Mouse (Mus musculus): Measurements from ENCODE around the gene Ush2a. TPM values are rescaled to one million over a fixed set of nuclear protein-coding genes. Genes with fewer than 3 reads are reported as not detected.

Gene Ush2a
- total RNA-seq, 1 experiment from 2014 or later = not detected

- ATAC-seq (replicated peaks in 1 of 2; ENCODE audit: insufficient read depth in 1 of 2, low FRiP score in 2 of 2, low TSS enrichment in 1 of 2, low read depth in 1 of 2, poor library complexity in 2 of 2, severe bottlenecking in 2 of 2) = peak; percentile 39 to 49
Measured at GRCm38 (mm10) chr1:188354726-188355125, 92.9 kb downstream of the Ush2a start.

DNA sequence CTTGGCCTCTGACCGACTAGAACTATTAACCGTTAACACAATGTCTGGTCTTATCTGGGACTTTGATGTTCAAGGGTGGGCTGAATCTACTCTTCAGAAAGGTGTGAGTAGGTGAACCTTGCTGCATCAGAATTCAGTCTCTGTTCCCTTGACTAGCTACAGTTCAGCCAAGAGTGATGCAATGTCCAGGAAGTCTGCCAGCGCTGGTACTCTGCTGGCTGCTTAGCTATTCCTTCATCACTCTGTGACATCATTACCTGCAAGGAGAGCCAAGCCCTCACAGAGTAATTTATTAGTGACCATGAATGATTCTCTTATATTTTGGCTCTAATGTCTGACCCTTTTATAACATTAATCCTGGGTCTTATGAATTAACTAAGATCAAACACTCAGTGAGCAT lies 101.7 kb downstream of the Ush2a start:
- ATAC-seq (replicated peaks in 1 of 2; ENCODE audit: insufficient read depth in 1 of 2, low FRiP score in 2 of 2, low TSS enrichment in 1 of 2, low read depth in 1 of 2, poor library complexity in 2 of 2, severe bottlenecking in 2 of 2) = no peak

- no peak for ATAC-seq (replicated peaks in 1 of 2; ENCODE audit: insufficient read depth in 1 of 2, low FRiP score in 2 of 2, low TSS enrichment in 1 of 2, low read depth in 1 of 2, poor library complexity in 2 of 2, severe bottlenecking in 2 of 2)
Measured at GRCm38 (mm10) chr1:188385180-188385579, 123.4 kb downstream of the Ush2a start.

- ATAC-seq (replicated peaks in 1 of 2; ENCODE audit: insufficient read depth in 1 of 2, low FRiP score in 2 of 2, low TSS enrichment in 1 of 2, low read depth in 1 of 2, poor library complexity in 2 of 2, severe bottlenecking in 2 of 2) = no peak; a peak in 1 of 4 replicates
Measured at GRCm38 (mm10) chr1:188385733-188386261, 124.0 kb downstream of the Ush2a start.

DNA sequence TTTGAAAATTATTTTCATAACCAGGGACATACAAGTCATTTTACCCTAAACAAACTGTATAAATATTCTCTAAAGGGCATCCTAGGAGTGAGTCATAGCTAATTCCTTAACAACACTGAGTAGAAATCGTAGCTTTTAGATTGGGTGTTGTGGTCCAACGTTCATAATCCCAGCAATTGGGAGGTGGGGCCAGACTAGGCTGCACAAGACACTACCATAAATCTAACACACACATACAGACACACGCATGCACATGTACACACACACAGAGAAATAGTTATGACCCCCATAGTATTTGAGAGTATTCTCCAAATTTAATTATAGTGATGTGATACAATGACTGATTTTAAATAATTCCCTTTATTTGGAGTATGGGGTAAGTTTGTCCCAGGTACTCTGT lies 125.5 kb downstream of the Ush2a start:
- no peak for ATAC-seq (replicated peaks in 1 of 2; ENCODE audit: insufficient read depth in 1 of 2, low FRiP score in 2 of 2, low TSS enrichment in 1 of 2, low read depth in 1 of 2, poor library complexity in 2 of 2, severe bottlenecking in 2 of 2)

- peak; percentile 90 to 93 for ATAC-seq (replicated peaks in 1 of 2; ENCODE audit: insufficient read depth in 1 of 2, low FRiP score in 2 of 2, low TSS enrichment in 1 of 2, low read depth in 1 of 2, poor library complexity in 2 of 2, severe bottlenecking in 2 of 2)
Measured at GRCm38 (mm10) chr1:188387820-188388471, 126.1 kb downstream of the Ush2a start.

DNA sequence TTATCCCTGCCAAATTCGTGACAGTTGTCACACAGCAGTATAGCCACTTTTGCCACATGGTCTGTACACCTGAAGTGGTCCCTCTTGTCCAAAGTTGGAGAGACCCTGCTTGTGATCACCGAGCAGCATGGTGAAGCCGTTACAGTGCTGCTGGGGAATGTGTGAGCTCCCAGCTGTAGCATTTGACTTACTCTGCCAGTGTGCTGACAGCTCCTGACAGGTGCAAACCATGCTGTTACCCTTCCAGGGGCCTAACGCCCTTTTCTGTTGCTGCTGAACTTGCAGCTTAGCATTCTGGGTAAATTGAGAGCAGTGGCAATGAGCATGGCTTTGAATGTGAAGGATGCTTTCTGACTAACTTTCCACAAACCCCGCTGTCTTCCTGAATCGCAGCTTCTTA lies 128.3 kb downstream of the Ush2a start:
- no peak for ATAC-seq (replicated peaks in 1 of 2; ENCODE audit: insufficient read depth in 1 of 2, low FRiP score in 2 of 2, low TSS enrichment in 1 of 2, low read depth in 1 of 2, poor library complexity in 2 of 2, severe bottlenecking in 2 of 2)

DNA sequence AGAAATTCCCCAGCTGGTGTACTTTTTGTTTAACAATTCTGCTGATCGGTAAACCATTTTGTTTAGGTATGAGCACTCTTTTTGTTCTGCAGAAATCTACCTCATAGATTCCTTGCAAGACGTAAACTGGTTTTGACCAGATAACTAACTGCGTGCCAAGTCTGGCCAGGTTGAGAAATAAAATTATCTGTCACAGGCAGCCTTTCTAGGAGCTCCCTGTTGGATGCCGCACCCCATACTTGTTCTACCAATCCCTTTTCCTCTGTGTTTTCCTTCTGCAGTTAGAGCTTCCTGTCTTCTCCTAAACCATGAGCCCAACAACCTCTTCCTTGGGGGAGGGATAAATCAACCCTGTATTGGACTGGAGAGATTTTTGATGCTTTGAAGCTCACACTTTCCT lies 145.4 kb downstream of the Ush2a start:
- ATAC-seq (replicated peaks in 1 of 2; ENCODE audit: insufficient read depth in 1 of 2, low FRiP score in 2 of 2, low TSS enrichment in 1 of 2, low read depth in 1 of 2, poor library complexity in 2 of 2, severe bottlenecking in 2 of 2) = no peak

DNA sequence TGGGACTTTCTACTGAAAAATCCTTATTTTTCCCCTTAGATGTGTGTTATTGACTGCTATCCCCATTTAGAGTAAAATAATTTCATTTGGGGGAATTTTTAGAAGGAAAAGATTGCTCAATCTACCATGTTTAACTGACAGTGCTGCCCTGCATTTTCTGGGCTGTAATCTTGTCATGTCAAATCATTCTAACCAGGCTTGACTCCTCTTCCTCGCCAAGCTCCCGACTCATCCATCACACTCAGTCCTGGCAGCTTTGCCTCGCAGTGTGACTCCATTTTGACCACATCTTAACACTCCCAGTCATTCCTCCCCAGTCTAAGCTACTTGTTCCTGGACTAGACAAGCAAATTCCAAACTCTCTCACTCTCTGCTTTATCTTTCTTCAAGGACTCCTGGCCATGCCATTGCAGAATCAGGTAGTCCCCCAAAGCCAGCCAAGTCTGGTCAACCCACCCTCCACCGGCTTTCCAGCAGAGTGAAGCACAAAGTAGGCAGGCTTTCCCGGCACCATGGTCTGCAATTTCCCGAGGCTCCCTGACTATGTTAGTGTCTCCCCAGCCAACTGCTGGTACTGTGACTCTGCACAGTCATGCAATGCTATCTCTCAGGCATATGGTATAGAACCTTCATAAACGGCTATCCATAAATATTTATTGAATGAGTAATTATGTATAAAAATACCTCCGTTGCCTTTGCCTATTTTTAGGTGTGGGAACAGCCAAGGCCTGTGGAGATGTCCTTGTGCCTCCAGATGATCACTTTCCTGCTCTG lies 146.0 kb downstream of the Ush2a start:
- ATAC-seq (replicated peaks in 1 of 2; ENCODE audit: insufficient read depth in 1 of 2, low FRiP score in 2 of 2, low TSS enrichment in 1 of 2, low read depth in 1 of 2, poor library complexity in 2 of 2, severe bottlenecking in 2 of 2) = no peak

DNA sequence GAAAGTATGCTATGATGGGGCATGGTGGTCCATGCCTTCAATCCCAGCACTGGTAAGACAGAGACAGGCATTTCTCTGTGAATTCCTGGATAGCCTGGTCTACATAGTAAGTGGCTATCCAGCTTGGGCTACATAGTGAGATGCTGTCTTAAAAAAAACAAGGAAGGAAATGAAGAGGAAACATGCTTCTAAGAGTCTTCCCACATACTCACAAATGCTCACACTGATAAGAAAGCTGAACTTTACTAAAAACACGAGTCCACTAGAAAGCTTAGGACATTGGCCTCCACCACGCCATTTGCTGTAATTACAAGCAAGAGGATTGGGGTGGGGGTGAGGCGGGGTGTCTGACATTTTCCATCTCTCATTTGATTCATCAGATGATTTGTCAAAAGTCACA lies 148.7 kb downstream of the Ush2a start:
- peak; percentile 27 to 53 for ATAC-seq (replicated peaks in 1 of 2; ENCODE audit: insufficient read depth in 1 of 2, low FRiP score in 2 of 2, low TSS enrichment in 1 of 2, low read depth in 1 of 2, poor library complexity in 2 of 2, severe bottlenecking in 2 of 2)

DNA sequence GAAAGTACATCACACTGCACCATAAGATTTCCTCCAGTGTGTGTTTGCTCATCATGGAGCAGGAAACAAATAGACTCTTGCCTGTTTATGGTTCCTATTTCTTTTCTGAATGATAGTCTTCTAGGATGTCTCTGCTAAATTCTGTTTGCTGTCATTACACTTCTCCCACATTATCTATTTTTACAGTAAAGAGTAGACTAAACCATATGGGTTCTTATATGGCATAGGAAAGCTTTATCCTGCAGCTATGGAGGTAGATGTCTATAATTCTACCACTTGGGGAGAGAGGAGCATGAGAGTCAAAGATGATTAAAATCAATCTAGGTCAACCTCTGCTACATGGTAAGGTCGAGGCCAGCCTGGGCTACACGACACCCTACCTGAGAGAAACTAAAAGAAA lies 158.7 kb downstream of the Ush2a start:
- no peak for ATAC-seq (replicated peaks in 1 of 2; ENCODE audit: insufficient read depth in 1 of 2, low FRiP score in 2 of 2, low TSS enrichment in 1 of 2, low read depth in 1 of 2, poor library complexity in 2 of 2, severe bottlenecking in 2 of 2)

GRCm38 (mm10) chr1:188428172-188428571 lies 166.3 kb downstream of the Ush2a start:
- ATAC-seq (replicated peaks in 1 of 2; ENCODE audit: insufficient read depth in 1 of 2, low FRiP score in 2 of 2, low TSS enrichment in 1 of 2, low read depth in 1 of 2, poor library complexity in 2 of 2, severe bottlenecking in 2 of 2) = no peak

GRCm38 (mm10) chr1:188430689-188431088 lies 168.9 kb downstream of the Ush2a start:
- no peak for ATAC-seq (replicated peaks in 1 of 2; ENCODE audit: insufficient read depth in 1 of 2, low FRiP score in 2 of 2, low TSS enrichment in 1 of 2, low read depth in 1 of 2, poor library complexity in 2 of 2, severe bottlenecking in 2 of 2)

GRCm38 (mm10) chr1:188447964-188448363 lies 186.1 kb downstream of the Ush2a start:
- ATAC-seq (replicated peaks in 1 of 2; ENCODE audit: insufficient read depth in 1 of 2, low FRiP score in 2 of 2, low TSS enrichment in 1 of 2, low read depth in 1 of 2, poor library complexity in 2 of 2, severe bottlenecking in 2 of 2) = no peak

- ATAC-seq (replicated peaks in 1 of 2; ENCODE audit: insufficient read depth in 1 of 2, low FRiP score in 2 of 2, low TSS enrichment in 1 of 2, low read depth in 1 of 2, poor library complexity in 2 of 2, severe bottlenecking in 2 of 2) = no peak
Measured at GRCm38 (mm10) chr1:188456466-188457175, 194.8 kb downstream of the Ush2a start.

- ATAC-seq (replicated peaks in 1 of 2; ENCODE audit: insufficient read depth in 1 of 2, low FRiP score in 2 of 2, low TSS enrichment in 1 of 2, low read depth in 1 of 2, poor library complexity in 2 of 2, severe bottlenecking in 2 of 2) = no peak; a peak in 1 of 4 replicates
Measured at GRCm38 (mm10) chr1:188457221-188458008, 195.6 kb downstream of the Ush2a start.

- ATAC-seq (replicated peaks in 1 of 2; ENCODE audit: insufficient read depth in 1 of 2, low FRiP score in 2 of 2, low TSS enrichment in 1 of 2, low read depth in 1 of 2, poor library complexity in 2 of 2, severe bottlenecking in 2 of 2) = no peak
Measured at GRCm38 (mm10) chr1:188461203-188461602, 199.4 kb downstream of the Ush2a start.
